Mouse (Mus musculus) stomach, embryonic 16.5 days (tissue): ENCODE results near the gene B3galt1. TPM values are rescaled to one million over a fixed set of nuclear protein-coding genes. Genes with fewer than 3 reads are reported as not detected.

Source experiments
- ATAC-seq: fragments of 200-750 bp; cut with Nextera tagmentation; 2 replicates; pipeline ENCODE4 v1.8.0; 2017; ENCODE audit warnings: moderate number of reproducible peaks, moderate TSS enrichment; ENCODE audit not compliant: insufficient read depth, low FRiP score
- H3K27ac ChIP-seq: fragments of 300-500 bp; sonication (generic); 2 replicates; pipeline ENCODE4 v1.5.1; 2014; ENCODE audit warnings: low read length
- H3K27me3 ChIP-seq: fragments of 300-500 bp; sonication (generic); 2 replicates; pipeline ENCODE4 v1.6.1; 2014; ENCODE audit warnings: low read length, control low read depth, mixed read lengths; ENCODE audit not compliant: control insufficient read depth, insufficient read depth
- H3K36me3 ChIP-seq: fragments of 300-500 bp; sonication (generic); 2 replicates; pipeline ENCODE4 v1.6.1; 2014; ENCODE audit warnings: low read length; ENCODE audit not compliant: control insufficient read depth, insufficient read depth
- H3K4me1 ChIP-seq: fragments of 300-500 bp; sonication (generic); 2 replicates; pipeline ENCODE4 v1.6.1; 2014; ENCODE audit warnings: low read length, control low read depth, mixed read lengths; ENCODE audit not compliant: control insufficient read depth, insufficient read depth
- H3K4me2 ChIP-seq: fragments of 300-500 bp; sonication (generic); 2 replicates; pipeline ENCODE4 v1.6.1; 2014; ENCODE audit warnings: low read depth, low read length, mixed read lengths
- H3K4me3 ChIP-seq: fragments of 300-500 bp; sonication (generic); replicated peaks from 2 replicates; pipeline ENCODE4 v1.5.1; 2014; ENCODE audit warnings: mild to moderate bottlenecking, low read length
- H3K9ac ChIP-seq: fragments of 300-500 bp; sonication (generic); 2 replicates; pipeline ENCODE4 v1.6.1; 2014; ENCODE audit warnings: low read length
- H3K9me3 ChIP-seq: fragments of 300-500 bp; sonication (generic); replicated peaks from 2 replicates; pipeline ENCODE4 v1.6.1; 2016; ENCODE audit warnings: low read length, control low read depth; ENCODE audit not compliant: control insufficient read depth
- WGBS: fragments of 180-500 bp; shearing (Covaris S2); extraction: QIAGEN DNeasy Blood & Tissue Kit; methylation state at CpG from one replicate; pipeline ENCODE4 v1.1.7; 2014; 5-methylcytosine and 5-hydroxymethylcytosine counted together
- polyA plus RNA-seq: library from polyadenylated mRNA; unstranded; fragments of >200 nt; fragmentation: Nextera tagmentation; extraction: Ambion mirVana; gene quantifications from 2 replicates; pipeline ENCODE4 v1.2.1, GENCODE M21; 2015

The B3galt1 gene
- polyA plus RNA-seq, 1 experiment from 2014 or later: 3.9 TPM

GRCm38 (mm10) chr2:67799981-67800380, 234.3 kb downstream of the B3galt1 start:
- Histone ChIP-seq H3K27ac (no peak overlapping the region), H3K36me3 (no peaks in the 10 kb centered on the region), H3K4me3 (no peak overlapping the region), H3K9ac (no peak overlapping the region), H3K4me1 (no peaks in the 10 kb centered on the region), H3K4me2 (no peak overlapping the region), H3K27me3 (no peaks in the 10 kb centered on the region), H3K9me3 (no peaks in the 10 kb centered on the region)
- WGBS: 43% methylated on average over 3 of the region's 3 CpGs
- ATAC-seq: no peak

GRCm38 (mm10) chr2:67816149-67816548, 250.5 kb downstream of the B3galt1 start:
- Histone ChIP-seq H3K27ac (no peak overlapping the region), H3K9ac (no peak overlapping the region), H3K4me2 (no peak overlapping the region), H3K36me3 (no peaks in the 10 kb centered on the region), H3K4me3 (no peak overlapping the region), H3K9me3 (no peaks in the 10 kb centered on the region), H3K4me1 (no peaks in the 10 kb centered on the region), H3K27me3 (no peaks in the 10 kb centered on the region)
- no peak for ATAC-seq
- WGBS: 50% methylated on average over 2 of the region's 2 CpGs

- H3K36me3 ChIP-seq: no peaks in the 10 kb centered on the region
- no peak overlapping the region for H3K27ac ChIP-seq
- no peaks in the 10 kb centered on the region for H3K9me3 ChIP-seq
- 32% methylated on average over 2 of the region's 2 CpGs for WGBS
- no peak for ATAC-seq
- no peaks in the 10 kb centered on the region for H3K4me1 ChIP-seq
- no peak overlapping the region for H3K4me2 ChIP-seq
- H3K27me3 ChIP-seq: no peaks in the 10 kb centered on the region
- H3K9ac ChIP-seq: no peak overlapping the region
- no peak overlapping the region for H3K4me3 ChIP-seq
Observed at GRCm38 (mm10) chr2:67818014-67818413, 252.3 kb downstream of the B3galt1 start.

GRCm38 (mm10) chr2:67822360-67822759, 256.7 kb downstream of the B3galt1 start:
- 78% methylated on average over 5 of the region's 5 CpGs for WGBS
- Histone ChIP-seq H3K27ac (no peak overlapping the region), H3K4me2 (no peak overlapping the region), H3K27me3 (no peaks in the 10 kb centered on the region), H3K4me3 (no peak overlapping the region), H3K9me3 (no peaks in the 10 kb centered on the region), H3K4me1 (no peaks in the 10 kb centered on the region), H3K9ac (no peak overlapping the region), H3K36me3 (no peaks in the 10 kb centered on the region)
- no peak for ATAC-seq

- Histone ChIP-seq H3K4me1 (no peaks in the 10 kb centered on the region), H3K27ac (no peak overlapping the region), H3K27me3 (no peaks in the 10 kb centered on the region), H3K36me3 (no peaks in the 10 kb centered on the region), H3K4me2 (no peak overlapping the region), H3K4me3 (no peak overlapping the region), H3K9me3 (no peaks in the 10 kb centered on the region), H3K9ac (no peak overlapping the region)
- 60% methylated on average over 4 of the region's 4 CpGs for WGBS
- ATAC-seq: no peak
Observed at GRCm38 (mm10) chr2:67827697-67828096, 262.0 kb downstream of the B3galt1 start.

- H3K27me3 ChIP-seq: no peaks in the 10 kb centered on the region
- H3K9me3 ChIP-seq: no peaks in the 10 kb centered on the region
- no peaks in the 10 kb centered on the region for H3K36me3 ChIP-seq
- H3K4me2 ChIP-seq: no peak overlapping the region
- H3K4me3 ChIP-seq: no peak overlapping the region
- H3K9ac ChIP-seq: no peak overlapping the region
- no peaks in the 10 kb centered on the region for H3K4me1 ChIP-seq
- 69% methylated on average over 5 of the region's 5 CpGs for WGBS
- ATAC-seq: no peak
- H3K27ac ChIP-seq: no peak overlapping the region
Observed at GRCm38 (mm10) chr2:67829055-67829915, 263.6 kb downstream of the B3galt1 start.

- Histone ChIP-seq H3K9ac (no peak overlapping the region), H3K4me1 (no peaks in the 10 kb centered on the region), H3K9me3 (no peaks in the 10 kb centered on the region), H3K4me3 (no peak overlapping the region), H3K36me3 (no peaks in the 10 kb centered on the region), H3K4me2 (no peak overlapping the region), H3K27ac (no peak overlapping the region), H3K27me3 (no peaks in the 10 kb centered on the region)
- WGBS: 87% methylated on average over 8 of the region's 8 CpGs
- no peak for ATAC-seq
Observed at GRCm38 (mm10) chr2:67847806-67848205, 282.1 kb downstream of the B3galt1 start.

GRCm38 (mm10) chr2:67850725-67851124, 285.1 kb downstream of the B3galt1 start:
- Histone ChIP-seq H3K36me3 (no peaks in the 10 kb centered on the region), H3K9me3 (no peaks in the 10 kb centered on the region), H3K27ac (no peak overlapping the region), H3K4me3 (no peak overlapping the region), H3K4me2 (no peak overlapping the region), H3K4me1 (no peaks in the 10 kb centered on the region), H3K9ac (no peak overlapping the region), H3K27me3 (no peaks in the 10 kb centered on the region)
- no peak for ATAC-seq
- 81% methylated on average over 3 of the region's 3 CpGs for WGBS

GRCm38 (mm10) chr2:67858340-67858739, 292.7 kb downstream of the B3galt1 start:
- Histone ChIP-seq H3K4me2 (no peak overlapping the region), H3K36me3 (no peaks in the 10 kb centered on the region), H3K9me3 (no peaks in the 10 kb centered on the region), H3K4me3 (no peak overlapping the region), H3K9ac (no peak overlapping the region), H3K27ac (no peak overlapping the region), H3K27me3 (no peaks in the 10 kb centered on the region), H3K4me1 (no peaks in the 10 kb centered on the region)
- 77% methylated on average over 2 of the region's 2 CpGs for WGBS
- ATAC-seq: no peak
